Mouse (Mus musculus) forebrain, embryonic 15.5 days (tissue): ENCODE measurements around the gene Tle6. TPM values are rescaled to one million over a fixed set of nuclear protein-coding genes. Genes with fewer than 3 reads are reported as not detected.

ENCODE experiments used
- ATAC-seq: fragments of 200-750 bp; cut with Nextera tagmentation; replicated peaks from 2 replicates; pipeline ENCODE4 v1.8.0; 2017; ENCODE audit warnings: mild to moderate bottlenecking, moderate TSS enrichment, moderate library complexity
- H3K27ac ChIP-seq: fragments of 300-500 bp; sonication (generic); replicated peaks from 2 replicates; pipeline ENCODE4 v1.5.1; 2015; ENCODE audit warnings: mild to moderate bottlenecking, inconsistent platforms
- H3K27me3 ChIP-seq: fragments of 300-500 bp; sonication (generic); 2 replicates; pipeline ENCODE4 v1.6.1; 2015; ENCODE audit warnings: inconsistent platforms
- H3K36me3 ChIP-seq: fragments of 300-500 bp; sonication (generic); 2 replicates; pipeline ENCODE4 v1.6.1; 2015; ENCODE audit warnings: mild to moderate bottlenecking, inconsistent platforms
- H3K4me1 ChIP-seq: fragments of 300-500 bp; sonication (generic); 2 replicates; pipeline ENCODE4 v1.6.1; 2015; ENCODE audit warnings: inconsistent platforms
- H3K4me2 ChIP-seq: fragments of 300-500 bp; sonication (generic); replicated peaks from 2 replicates; pipeline ENCODE4 v1.6.1; 2015; ENCODE audit warnings: mild to moderate bottlenecking, inconsistent platforms
- H3K4me3 ChIP-seq: fragments of 300-500 bp; sonication (generic); 2 replicates; pipeline ENCODE4 v1.5.1; 2015; ENCODE audit warnings: mild to moderate bottlenecking, inconsistent platforms
- H3K9ac ChIP-seq: fragments of 300-500 bp; sonication (generic); replicated peaks from 2 replicates; pipeline ENCODE4 v1.6.1; 2015; ENCODE audit warnings: mild to moderate bottlenecking, inconsistent platforms
- H3K9me3 ChIP-seq: fragments of 300-500 bp; sonication (generic); 2 replicates; pipeline ENCODE4 v1.6.1; 2016; ENCODE audit warnings: inconsistent platforms
- WGBS: fragments of 180-500 bp; shearing (Covaris S2); methylation state at CpG from one replicate; pipeline ENCODE4 v1.1.7; 2015; ENCODE audit warnings: mixed read lengths; 5-methylcytosine and 5-hydroxymethylcytosine counted together
- polyA plus RNA-seq: library from polyadenylated mRNA; unstranded; fragments of >200 nt; fragmentation: Nextera tagmentation; extraction: Ambion mirVana; gene quantifications from 2 replicates; pipeline ENCODE4 v1.2.1, GENCODE M21; 2015

The Tle6 gene
- polyA plus RNA-seq, 1 experiment from 2014 or later = 4.2 TPM

- ATAC-seq = no peak
- Histone ChIP-seq H3K27me3 (no peaks in the 10 kb centered on the region), H3K36me3 (no peaks in the 10 kb centered on the region), H3K4me3 (no peak overlapping the region), H3K27ac (no peak overlapping the region), H3K4me1 (peaks cover 12% of the 10 kb centered on the region), H3K4me2 (no peak overlapping the region), H3K9ac (no peak overlapping the region), H3K9me3 (no peaks in the 10 kb centered on the region)
- WGBS = 88% methylated on average over 6 of the region's 6 CpGs
These were observed 46.8 kb downstream of the Tle6 start for GRCm38 (mm10) chr10:81553807-81554755.

DNA sequence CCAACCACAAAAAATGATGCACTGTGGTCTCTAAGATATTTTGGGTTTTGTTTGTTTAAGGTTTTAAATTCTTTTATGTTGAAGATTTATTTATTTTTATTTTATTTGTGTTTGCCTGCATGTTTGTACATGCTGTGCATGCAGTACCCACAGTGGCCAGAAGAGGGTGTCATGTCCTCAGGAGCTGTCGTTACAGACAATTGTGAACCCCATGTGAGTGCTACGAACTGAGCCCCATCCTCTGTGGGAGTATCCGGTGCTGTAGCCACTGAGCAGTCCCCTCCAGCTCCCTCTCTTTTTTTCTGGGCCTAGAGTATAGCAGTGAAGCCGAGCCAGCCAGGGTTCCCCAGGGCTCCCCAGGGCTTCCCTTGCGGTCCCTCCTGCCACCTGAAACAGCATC lies 47.6 kb downstream of the Tle6 start:
- Histone ChIP-seq H3K36me3 (no peaks in the 10 kb centered on the region), H3K27ac (no peak overlapping the region), H3K9ac (no peak overlapping the region), H3K4me3 (no peak overlapping the region), H3K9me3 (no peaks in the 10 kb centered on the region), H3K27me3 (no peaks in the 10 kb centered on the region), H3K4me2 (no peak overlapping the region), H3K4me1 (peaks cover 7% of the 10 kb centered on the region)
- ATAC-seq = no peak
- 85% methylated on average over 5 of the region's 5 CpGs for WGBS

DNA sequence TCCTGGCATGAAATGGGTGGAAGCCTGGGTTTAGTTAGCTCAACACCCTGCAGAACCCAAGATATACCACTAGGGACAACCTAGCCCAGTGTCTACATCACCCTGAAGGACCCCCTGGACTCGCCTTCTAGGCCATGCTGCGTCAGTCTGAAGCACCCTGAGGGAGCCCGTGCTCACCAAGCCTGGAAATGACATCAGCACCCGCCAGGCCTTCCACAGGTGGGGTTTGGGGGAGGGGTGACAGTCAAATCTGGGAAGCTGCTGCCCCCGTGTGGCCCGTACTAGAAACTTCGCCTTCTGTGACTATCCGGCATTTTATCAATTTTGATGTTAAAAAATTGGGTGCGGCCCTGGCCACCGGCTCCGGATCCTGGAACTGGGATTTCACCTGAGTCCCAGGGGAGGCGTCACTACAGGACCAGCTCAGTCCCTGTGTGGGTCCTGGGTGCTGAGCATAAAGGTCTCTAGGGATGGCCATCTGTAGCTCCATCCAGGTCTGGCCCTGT lies 49.2 kb downstream of the Tle6 start:
- H3K9ac ChIP-seq = 0 out of 2 replicates have a peak overlapping the region, but pooled peaks have one; percentile 14
- H3K4me1 ChIP-seq = peaks cover 7% of the 10 kb centered on the region
- H3K9me3 ChIP-seq = no peaks in the 10 kb centered on the region
- peak; percentile 81 for ATAC-seq
- no peaks in the 10 kb centered on the region for H3K36me3 ChIP-seq
- no peaks in the 10 kb centered on the region for H3K27me3 ChIP-seq
- WGBS = 4% methylated on average over 12 of the region's 12 CpGs
- no peak overlapping the region for H3K27ac ChIP-seq
- H3K4me3 ChIP-seq = no peak overlapping the region
- H3K4me2 ChIP-seq = no peak overlapping the region

DNA sequence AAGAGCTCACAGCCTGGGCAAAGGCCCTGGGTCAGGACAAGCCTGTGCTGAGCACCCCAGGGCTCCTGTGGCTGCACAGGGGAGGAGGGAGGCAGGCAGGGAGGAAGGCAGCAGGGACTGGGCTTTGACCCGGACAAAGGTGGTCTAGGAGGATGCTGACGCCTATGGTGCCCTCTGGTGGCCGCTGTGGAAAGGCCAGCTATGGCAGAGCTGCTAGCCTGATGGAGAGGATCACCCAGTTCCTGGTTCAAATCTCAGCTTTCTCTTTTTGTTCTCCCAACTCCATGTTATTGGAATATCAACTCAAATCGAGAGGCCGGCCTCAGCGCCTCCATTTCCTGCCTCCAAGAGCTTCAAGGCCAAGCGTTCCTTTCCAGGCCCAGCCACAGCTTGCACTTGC lies 50.6 kb downstream of the Tle6 start:
- H3K27ac ChIP-seq = no peak overlapping the region
- H3K4me2 ChIP-seq = no peak overlapping the region
- 9% methylated on average over 7 of the region's 7 CpGs for WGBS
- ATAC-seq = no peak
- peaks cover 11% of the 10 kb centered on the region for H3K4me1 ChIP-seq
- no peaks in the 10 kb centered on the region for H3K9me3 ChIP-seq
- no peak overlapping the region for H3K4me3 ChIP-seq
- no peaks in the 10 kb centered on the region for H3K36me3 ChIP-seq
- no peak overlapping the region for H3K9ac ChIP-seq
- H3K27me3 ChIP-seq = no peaks in the 10 kb centered on the region

- H3K27me3 ChIP-seq = no peaks in the 10 kb centered on the region
- no peak overlapping the region for H3K27ac ChIP-seq
- 71% methylated on average over 5 of the region's 5 CpGs for WGBS
- no peak overlapping the region for H3K9ac ChIP-seq
- no peaks in the 10 kb centered on the region for H3K36me3 ChIP-seq
- ATAC-seq = no peak
- H3K4me2 ChIP-seq = no peak overlapping the region
- H3K4me3 ChIP-seq = no peak overlapping the region
- peaks cover 16% of the 10 kb centered on the region for H3K4me1 ChIP-seq
- no peaks in the 10 kb centered on the region for H3K9me3 ChIP-seq
These were observed 51.9 kb downstream of the Tle6 start for GRCm38 (mm10) chr10:81548944-81549343.

DNA sequence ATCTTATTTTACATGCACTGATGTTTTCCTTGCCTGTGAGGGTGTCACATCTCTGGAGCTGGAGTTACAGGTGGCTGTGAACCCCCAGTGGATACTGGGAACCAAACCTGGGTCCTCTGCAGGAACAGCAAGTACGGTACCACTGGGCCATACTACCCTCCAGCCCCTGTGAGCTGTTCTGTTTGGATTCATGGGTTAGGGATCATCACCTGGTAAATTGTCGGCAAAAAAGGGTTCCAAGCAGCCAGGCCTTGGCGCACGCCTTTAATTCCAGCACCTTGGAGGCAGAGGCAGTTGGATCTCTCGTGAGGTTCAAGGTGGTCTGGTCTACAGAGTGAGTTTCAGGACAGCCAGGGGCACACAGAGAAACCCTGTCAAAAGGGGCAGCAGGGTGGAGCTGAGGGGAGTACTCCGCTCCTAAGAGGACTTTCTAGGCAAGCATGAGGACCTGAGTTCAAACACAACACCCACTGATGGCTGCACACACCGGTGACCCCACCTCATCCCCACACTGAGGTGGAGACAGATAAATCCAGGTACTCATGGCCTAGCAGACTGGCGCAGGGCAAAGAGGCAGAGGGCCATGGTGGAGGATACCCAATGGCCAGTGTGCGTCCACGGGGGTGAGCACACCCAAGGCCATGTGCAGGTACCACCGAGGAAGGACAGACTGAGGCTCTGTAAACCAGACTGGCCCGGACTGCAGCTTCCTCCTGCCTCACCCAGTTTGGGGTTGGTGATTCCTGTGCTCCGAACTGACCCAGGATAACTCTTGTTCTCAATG lies 53.9 kb downstream of the Tle6 start:
- ATAC-seq = no peak
- Histone ChIP-seq H3K4me2 (no peak overlapping the region), H3K4me1 (peaks cover 34% of the 10 kb centered on the region), H3K36me3 (no peaks in the 10 kb centered on the region), H3K4me3 (no peak overlapping the region), H3K9ac (no peak overlapping the region; the same call in 1 of the 2 replicates), H3K9me3 (no peaks in the 10 kb centered on the region), H3K27ac (no peak overlapping the region), H3K27me3 (no peaks in the 10 kb centered on the region)
- WGBS = 90% methylated on average over 13 of the region's 13 CpGs

DNA sequence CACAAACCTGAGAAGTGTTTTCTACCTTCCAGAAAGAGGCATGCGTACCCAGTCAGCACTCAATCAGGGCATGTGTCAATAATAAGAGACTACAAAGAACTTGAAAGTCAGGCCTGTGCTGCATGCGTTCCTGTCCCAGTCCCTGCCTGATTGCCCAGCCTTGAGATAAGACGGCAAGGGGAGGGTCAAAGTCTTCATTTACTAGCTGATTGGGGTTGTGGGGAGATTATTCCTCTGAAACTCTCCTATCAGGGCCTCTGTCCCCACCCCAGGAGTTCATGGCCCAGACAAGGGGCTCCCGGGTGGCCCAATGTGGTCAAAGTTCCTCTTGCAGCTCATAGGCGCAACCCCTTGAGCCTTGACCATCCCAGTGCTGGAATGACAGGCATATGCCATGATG lies 54.5 kb downstream of the Tle6 start:
- peaks cover 35% of the 10 kb centered on the region for H3K4me1 ChIP-seq
- 87% methylated on average over 5 of the region's 5 CpGs for WGBS
- H3K36me3 ChIP-seq = no peaks in the 10 kb centered on the region
- no peak overlapping the region for H3K9ac ChIP-seq
- no peaks in the 10 kb centered on the region for H3K9me3 ChIP-seq
- no peak for ATAC-seq
- H3K4me3 ChIP-seq = no peak overlapping the region
- H3K27ac ChIP-seq = 0 out of 2 replicates have a peak overlapping the region, but pooled peaks have one; percentile 0
- H3K4me2 ChIP-seq = no peak overlapping the region
- no peaks in the 10 kb centered on the region for H3K27me3 ChIP-seq

DNA sequence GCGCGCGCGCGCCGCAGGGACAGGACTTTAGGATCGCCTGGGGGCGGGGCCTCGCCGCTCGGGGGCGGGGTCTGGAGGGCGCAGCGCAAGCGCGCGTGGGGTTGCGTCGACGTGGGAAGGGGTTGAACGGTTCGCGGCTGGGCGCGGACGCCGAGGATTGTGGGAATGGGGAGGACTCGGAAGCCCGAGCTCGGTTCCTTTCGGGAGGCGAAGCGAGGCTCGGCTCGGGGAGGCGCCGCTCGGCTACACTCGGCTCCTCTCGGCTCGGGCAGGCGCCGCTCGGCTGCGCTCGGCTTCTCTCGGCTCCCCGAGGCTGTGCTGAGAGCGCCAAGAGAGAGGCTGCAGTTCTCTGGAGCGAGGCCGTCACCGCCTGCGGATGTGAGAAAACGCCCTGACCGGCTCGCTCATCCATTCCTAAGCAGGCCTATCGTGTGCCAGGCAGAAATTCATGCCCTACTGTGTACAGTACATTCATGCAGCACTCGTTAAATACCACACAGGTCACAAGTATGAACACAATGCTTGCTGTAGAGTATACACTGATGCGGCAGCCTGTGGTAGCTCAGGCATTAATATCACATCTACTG lies 55.6 kb downstream of the Tle6 start, which contains the start of gene Gna11:
TSS of gene Gna11 (minus strand) at position 30 of the 587 bp plus-strand sequence.
- H3K27ac ChIP-seq = peak within 1 kb of the TSS; percentile 92
- H3K4me2 ChIP-seq = peak within 1 kb of the TSS; percentile 96
- H3K4me3 ChIP-seq = peak within 1 kb of the TSS; percentile 96
- peaks cover 38% of the 10 kb centered on the region for H3K4me1 ChIP-seq
- peak; percentile 98 for ATAC-seq
- peak within 1 kb of the TSS; percentile 93 for H3K9ac ChIP-seq
- no peaks in the 10 kb centered on the region for H3K9me3 ChIP-seq
- 1% methylated on average over 59 of the region's 59 CpGs for WGBS
- no peaks in the 10 kb centered on the region for H3K27me3 ChIP-seq
- H3K36me3 ChIP-seq = no peaks in the 10 kb centered on the region

DNA sequence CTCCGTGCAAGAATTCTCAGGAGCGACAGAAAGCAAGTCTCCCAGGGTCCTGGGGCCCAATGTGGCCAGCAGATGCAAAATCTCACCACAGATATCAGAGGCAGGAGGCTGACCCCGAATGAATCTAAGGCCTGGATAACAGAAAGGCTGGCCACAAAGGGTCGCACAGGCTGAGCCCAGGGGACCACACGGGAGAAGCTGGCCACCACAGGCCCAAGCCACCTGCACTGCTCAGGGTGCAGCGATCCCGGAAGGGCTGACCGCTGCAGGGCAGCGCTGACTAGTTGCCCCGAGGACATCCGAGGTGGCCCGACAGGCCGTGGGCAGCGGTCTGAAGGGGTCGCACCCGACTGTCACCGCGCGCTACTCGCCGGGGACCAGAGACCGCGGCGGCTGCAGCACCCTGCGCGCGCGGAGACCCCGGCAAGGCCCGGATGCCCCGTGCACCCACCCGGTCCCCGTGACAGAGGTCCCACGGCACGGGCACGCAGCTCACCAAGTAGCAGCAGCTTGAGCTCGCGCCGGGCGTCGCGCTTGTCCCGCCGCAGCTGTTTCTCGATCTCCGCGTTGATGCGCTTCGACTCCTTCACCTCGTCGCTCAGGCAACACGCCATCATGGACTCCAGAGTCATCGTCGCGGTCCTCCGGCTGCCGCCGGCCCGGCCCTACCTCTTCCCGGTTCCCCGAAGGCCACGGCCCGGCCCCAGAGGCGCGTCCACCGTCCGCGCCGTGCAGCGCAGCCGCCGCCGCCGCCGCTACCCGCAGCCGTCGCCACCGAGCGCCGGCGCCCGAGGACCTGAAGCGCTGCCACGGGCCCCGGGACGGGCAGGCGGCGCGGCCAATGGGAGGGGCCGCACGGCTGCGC lies 56.3 kb downstream of the Tle6 start:
- H3K27me3 ChIP-seq = no peaks in the 10 kb centered on the region
- peak; percentile 0; the same call in 1 of the 2 replicates for ATAC-seq
- H3K36me3 ChIP-seq = no peaks in the 10 kb centered on the region
- peaks cover 38% of the 10 kb centered on the region for H3K4me1 ChIP-seq
- peak overlapping the region; percentile 93 for H3K9ac ChIP-seq
- under 1% methylated on average over 93 of the region's 93 CpGs for WGBS
- H3K9me3 ChIP-seq = no peaks in the 10 kb centered on the region
- H3K27ac ChIP-seq = peak overlapping the region; percentile 92
- peak overlapping the region; percentile 96 for H3K4me2 ChIP-seq
- peak overlapping the region; percentile 96 for H3K4me3 ChIP-seq

GRCm38 (mm10) chr10:81543633-81544032 lies 57.2 kb downstream of the Tle6 start:
- Histone ChIP-seq H3K36me3 (no peaks in the 10 kb centered on the region), H3K9me3 (no peaks in the 10 kb centered on the region), H3K4me3 (peak overlapping the region; percentile 96), H3K4me2 (peak overlapping the region; percentile 96), H3K9ac (peak overlapping the region; percentile 93), H3K4me1 (peaks cover 38% of the 10 kb centered on the region), H3K27ac (0 out of 2 replicates have a peak overlapping the region, but pooled peaks have one; percentile 92), H3K27me3 (no peaks in the 10 kb centered on the region)
- WGBS = 56% methylated on average over 1 of the region's 1 CpGs
- ATAC-seq = no peak
